Mouse (Mus musculus): ENCODE data around the gene Wdr72.

Wdr72 gene

GRCm38 (mm10) chr9:74109761-74110460 is at the start of gene Wdr72:
Gene Wdr72, plus strand, starts transcription at chr9:74110356.
- peak; percentile 8 for DNase-seq

- DNase-seq = peak; percentile 11
Observed at GRCm38 (mm10) chr9:74066278-74066677, 43.9 kb upstream of the Wdr72 start.

GRCm38 (mm10) chr9:74066766-74067165 is 43.4 kb upstream of the Wdr72 start:
- no peak for DNase-seq

GRCm38 (mm10) chr9:74075958-74076357 is 34.2 kb upstream of the Wdr72 start:
- DNase-seq = no peak

- DNase-seq = no peak
Observed at GRCm38 (mm10) chr9:74078458-74078857, 31.7 kb upstream of the Wdr72 start.

- no peak for DNase-seq
Observed at GRCm38 (mm10) chr9:74080241-74080640, 29.9 kb upstream of the Wdr72 start.

GRCm38 (mm10) chr9:74101591-74101990 is 8.6 kb upstream of the Wdr72 start:
- no peak for DNase-seq

- DNase-seq = no peak
Observed at GRCm38 (mm10) chr9:74102615-74103014, 7.5 kb upstream of the Wdr72 start.

- DNase-seq = no peak
Observed at GRCm38 (mm10) chr9:74110461-74110816, 283 bp downstream of the Wdr72 start.

GRCm38 (mm10) chr9:74112526-74112925 is 2.4 kb downstream of the Wdr72 start:
- DNase-seq = no peak

- no peak for DNase-seq
Observed at GRCm38 (mm10) chr9:74126222-74126621, 16.1 kb downstream of the Wdr72 start.

GRCm38 (mm10) chr9:74134010-74134409 is 23.9 kb downstream of the Wdr72 start:
- no peak for DNase-seq

- DNase-seq = peak; percentile 60
Observed at GRCm38 (mm10) chr9:74141864-74142263, 31.7 kb downstream of the Wdr72 start.

- DNase-seq = no peak
Observed at GRCm38 (mm10) chr9:74142705-74143104, 32.5 kb downstream of the Wdr72 start.

- DNase-seq = no peak
Observed at GRCm38 (mm10) chr9:74145203-74145602, 35.0 kb downstream of the Wdr72 start.

- DNase-seq = no peak
Observed at GRCm38 (mm10) chr9:74148306-74148705, 38.1 kb downstream of the Wdr72 start.

- no peak for DNase-seq
Observed at GRCm38 (mm10) chr9:74160361-74160933, 50.3 kb downstream of the Wdr72 start.

GRCm38 (mm10) chr9:74165697-74166096 is 55.5 kb downstream of the Wdr72 start:
- no peak for DNase-seq

GRCm38 (mm10) chr9:74169904-74170303 is 59.7 kb downstream of the Wdr72 start:
- DNase-seq = no peak

GRCm38 (mm10) chr9:74186748-74187400 is 76.7 kb downstream of the Wdr72 start:
- no peak for DNase-seq

- no peak for DNase-seq
Observed at GRCm38 (mm10) chr9:74187401-74188029, 77.4 kb downstream of the Wdr72 start.

GRCm38 (mm10) chr9:74194898-74195297 is 84.7 kb downstream of the Wdr72 start:
- no peak for DNase-seq

GRCm38 (mm10) chr9:74228272-74228671 is 118.1 kb downstream of the Wdr72 start:
- no peak for DNase-seq

- DNase-seq = no peak
Observed at GRCm38 (mm10) chr9:74241292-74241691, 131.1 kb downstream of the Wdr72 start.
